Mouse (Mus musculus) ES-E14 (cell line): ENCODE data around the gene Atp1a4.

Experiments used
- CHD2 ChIP-seq: IDR thresholded peaks from 2 replicates; pipeline ENCODE4 v1.6.1; 2014; ENCODE audit warnings: mild to moderate bottlenecking, low read depth, low read length, inconsistent platforms
- HCFC1 ChIP-seq: IDR thresholded peaks from 2 replicates; pipeline ENCODE4 v1.6.1; 2012; ENCODE audit warnings: low read length, inconsistent platforms, borderline replicate concordance; ENCODE audit not compliant: insufficient read depth
- MAFK ChIP-seq: IDR thresholded peaks from 2 replicates; pipeline ENCODE4 v1.6.1; 2014; ENCODE audit warnings: mild to moderate bottlenecking, low read depth, low read length, inconsistent platforms; ENCODE audit not compliant: insufficient read depth
- ZC3H11A ChIP-seq: IDR thresholded peaks from 2 replicates; pipeline ENCODE4 v1.6.1; 2012; ENCODE audit warnings: low read depth, mild to moderate bottlenecking, inconsistent platforms, low read length, borderline replicate concordance
- ZNF384 ChIP-seq: IDR thresholded peaks from 2 replicates; pipeline ENCODE4 v1.6.1; 2012; ENCODE audit warnings: low read depth, low read length, inconsistent platforms

DNA sequence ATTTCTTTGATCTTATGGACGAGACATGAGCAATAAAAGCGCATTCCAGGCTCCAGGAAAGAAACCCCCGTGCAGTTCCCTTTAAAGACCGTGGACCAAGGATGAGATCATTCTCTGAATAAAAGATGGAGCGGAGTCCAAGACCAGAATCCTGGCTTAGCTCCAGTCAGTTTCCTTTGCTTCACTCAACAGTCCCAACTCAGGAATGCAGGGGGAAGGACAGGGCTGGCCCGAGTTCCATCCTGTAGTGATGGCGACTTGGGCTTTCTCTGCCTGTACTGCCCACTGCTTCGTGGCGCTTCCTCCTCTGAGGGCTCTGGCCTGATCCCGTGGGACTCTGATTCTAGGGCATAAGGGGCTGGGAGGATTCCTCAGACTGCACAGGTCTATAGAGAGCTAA is 37.8 kb downstream of the Atp1a4 start:
- no peak for TF ChIP-seq MAFK
- no peak for TF ChIP-seq CHD2
- no peak for TF ChIP-seq ZNF384
- TF ChIP-seq HCFC1: no peak
- no peak for TF ChIP-seq ZC3H11A
